Mouse (Mus musculus) telencephalon, adult 2 months (tissue): ENCODE measurements around the gene B230307C23Rik.
"Not testable (repeated sequence)": the region's sequence is repeated elsewhere in the genome, so short reads cannot be mapped to it uniquely, and the experiment has no call there.

Source experiments
- DNase-seq: peaks from one replicate; pipeline ENCODE4 v3.0.0-alpha.2; 2011; ENCODE audit warnings: low read depth, low spot score

Gene B230307C23Rik

DNA sequence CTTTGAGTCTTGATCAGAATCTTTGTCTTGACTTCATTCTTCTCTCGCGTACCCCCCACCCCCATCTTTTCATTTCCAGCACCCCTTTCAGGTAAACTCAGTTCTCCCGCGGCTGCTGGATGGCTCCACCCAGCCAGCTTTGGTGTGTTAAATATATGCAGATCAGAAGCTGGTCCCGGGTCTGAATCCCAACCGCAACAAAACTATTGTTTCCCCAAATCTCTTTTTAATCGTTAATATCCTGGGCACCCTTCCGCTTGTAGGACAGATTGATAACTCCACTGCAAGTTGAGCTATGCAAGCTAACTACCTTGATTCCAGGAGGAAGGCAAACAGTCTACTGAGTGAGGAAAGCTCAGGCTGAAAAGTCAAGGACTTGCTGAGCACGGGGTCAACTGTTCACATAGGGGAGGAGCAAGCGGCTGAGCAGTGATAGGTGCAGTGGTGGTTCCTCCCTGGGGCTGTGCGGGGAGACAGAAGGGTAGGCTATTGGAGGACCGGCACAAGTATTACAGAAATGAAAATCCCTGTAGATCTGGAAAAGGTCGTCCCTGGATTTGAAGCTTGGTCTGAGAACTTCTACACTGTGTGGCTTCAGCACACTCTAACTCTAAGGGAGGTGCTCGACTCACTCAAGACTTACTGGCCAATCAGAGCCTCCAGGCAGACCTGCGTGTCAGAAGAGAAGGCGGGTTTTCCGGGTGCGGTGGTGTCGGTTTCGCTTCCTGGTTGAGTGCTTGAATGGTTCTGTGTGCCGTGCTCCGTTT is at the start of gene B230307C23Rik:
B230307C23Rik (plus strand) TSS at position 700 of the 767 bp plus-strand sequence.
- DNase-seq, result peak; percentile 90

- DNase-seq, result no peak
Observed at GRCm38 (mm10) chr16:97948836-97949235, 48.3 kb upstream of the B230307C23Rik start.

- DNase-seq, result no peak
Observed at GRCm38 (mm10) chr16:97950061-97950460, 47.1 kb upstream of the B230307C23Rik start.

- no peak for DNase-seq
Observed at GRCm38 (mm10) chr16:97952371-97952770, 44.7 kb upstream of the B230307C23Rik start.

DNA sequence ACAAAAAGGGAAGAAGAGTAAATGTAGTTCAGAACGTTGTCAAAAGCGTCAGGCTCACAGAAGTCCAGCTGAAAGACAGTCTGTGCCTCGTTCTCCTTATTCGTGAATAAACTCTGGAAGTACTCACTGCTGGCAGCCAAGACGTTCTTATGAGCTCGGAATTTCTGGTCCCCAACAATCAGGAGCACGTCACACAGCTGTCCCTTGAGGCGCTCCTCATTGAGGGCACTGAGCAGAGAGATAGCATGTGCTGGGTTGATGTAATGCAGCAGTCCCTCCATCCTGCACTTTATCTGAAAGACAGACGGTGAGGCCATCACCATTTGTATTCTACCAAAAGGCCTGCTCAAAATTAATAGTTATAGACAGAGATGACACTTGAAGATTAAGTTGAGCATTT is 44.3 kb upstream of the B230307C23Rik start:
- no peak for DNase-seq

DNA sequence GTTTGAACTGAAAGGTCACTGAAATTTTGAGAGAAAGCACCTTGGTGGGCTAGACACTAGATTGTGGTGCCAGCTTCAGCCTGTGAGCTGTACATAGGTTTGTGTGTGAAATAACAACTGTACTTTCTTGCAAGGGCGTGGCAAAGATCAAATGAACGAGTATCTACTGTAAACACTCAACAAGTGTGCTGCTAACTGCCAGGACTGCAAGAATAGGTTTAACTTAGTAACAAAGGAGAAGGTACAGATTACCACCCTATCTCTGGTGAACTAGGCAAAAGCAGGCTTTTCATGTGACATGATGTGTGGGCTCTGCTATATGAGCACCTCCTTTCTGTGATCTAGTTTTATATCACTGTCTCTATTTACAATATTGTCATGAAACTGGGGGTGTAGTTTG is 43.8 kb upstream of the B230307C23Rik start:
- no peak for DNase-seq

DNA sequence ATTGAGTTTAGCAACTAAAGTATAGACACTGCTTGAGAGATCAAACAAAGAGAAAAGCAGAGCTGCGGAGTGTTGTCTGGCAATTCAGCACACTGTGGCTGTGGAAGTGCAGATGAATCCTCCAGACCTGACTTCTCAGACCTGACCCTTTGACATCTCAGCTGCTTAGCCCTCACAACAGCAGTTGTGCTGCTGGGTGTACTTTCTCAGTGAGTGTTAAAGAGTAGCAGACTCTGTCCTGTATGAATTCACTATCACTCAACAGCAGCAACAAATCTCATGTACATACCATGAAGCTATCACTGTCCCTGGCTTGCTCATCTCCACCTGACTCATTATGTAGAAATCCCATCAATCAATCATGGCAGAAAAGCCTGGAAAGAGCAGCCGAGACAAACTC is 41.1 kb upstream of the B230307C23Rik start:
- no peak for DNase-seq

DNA sequence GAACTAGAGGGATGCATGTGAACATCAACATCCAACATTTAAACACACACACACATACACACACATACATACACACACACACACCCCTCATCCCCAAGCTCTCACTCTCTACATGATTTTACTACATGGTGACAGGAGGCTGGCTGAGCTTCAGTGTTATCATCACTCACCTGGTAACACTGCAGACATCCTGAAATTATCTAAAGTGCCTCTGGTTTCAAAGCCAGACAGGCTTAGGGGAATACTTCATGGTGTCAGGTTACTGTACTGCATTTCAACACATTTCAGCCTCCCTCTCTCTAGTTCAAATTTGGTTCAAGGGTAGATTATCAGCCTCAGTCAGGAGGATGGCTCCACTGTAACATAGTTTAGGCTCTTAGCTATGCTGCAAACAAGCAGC is 39.5 kb upstream of the B230307C23Rik start:
- no peak for DNase-seq

DNA sequence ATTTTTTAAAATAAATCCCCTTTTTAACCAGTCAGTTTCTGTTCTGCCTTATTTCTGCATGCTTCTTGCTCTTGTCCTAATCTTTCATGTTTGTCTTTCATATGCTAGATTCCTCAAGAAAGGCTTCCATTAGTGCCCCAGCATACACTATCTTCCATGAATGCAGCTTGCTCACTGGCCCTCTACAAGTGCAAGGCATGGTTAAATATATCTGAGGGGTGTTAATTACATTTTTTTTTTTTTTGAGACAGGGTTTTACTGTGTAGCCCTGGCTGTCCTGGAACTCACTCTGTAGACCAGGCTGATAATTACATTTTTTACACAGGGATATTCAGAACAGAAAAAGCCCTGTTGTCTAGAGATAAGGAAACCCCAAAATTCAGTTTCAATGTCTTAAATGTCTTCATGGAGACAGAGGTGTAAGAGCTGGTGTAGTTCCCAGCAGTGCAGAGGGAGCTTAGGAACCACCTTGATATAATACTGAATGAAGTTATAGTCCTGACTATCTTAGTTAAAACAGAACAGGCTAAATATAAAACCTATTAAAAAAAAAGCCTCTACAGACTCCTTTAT is 38.6 kb upstream of the B230307C23Rik start:
- no peak for DNase-seq

GRCm38 (mm10) chr16:97960348-97960747 is 36.8 kb upstream of the B230307C23Rik start:
- DNase-seq, result no peak

DNA sequence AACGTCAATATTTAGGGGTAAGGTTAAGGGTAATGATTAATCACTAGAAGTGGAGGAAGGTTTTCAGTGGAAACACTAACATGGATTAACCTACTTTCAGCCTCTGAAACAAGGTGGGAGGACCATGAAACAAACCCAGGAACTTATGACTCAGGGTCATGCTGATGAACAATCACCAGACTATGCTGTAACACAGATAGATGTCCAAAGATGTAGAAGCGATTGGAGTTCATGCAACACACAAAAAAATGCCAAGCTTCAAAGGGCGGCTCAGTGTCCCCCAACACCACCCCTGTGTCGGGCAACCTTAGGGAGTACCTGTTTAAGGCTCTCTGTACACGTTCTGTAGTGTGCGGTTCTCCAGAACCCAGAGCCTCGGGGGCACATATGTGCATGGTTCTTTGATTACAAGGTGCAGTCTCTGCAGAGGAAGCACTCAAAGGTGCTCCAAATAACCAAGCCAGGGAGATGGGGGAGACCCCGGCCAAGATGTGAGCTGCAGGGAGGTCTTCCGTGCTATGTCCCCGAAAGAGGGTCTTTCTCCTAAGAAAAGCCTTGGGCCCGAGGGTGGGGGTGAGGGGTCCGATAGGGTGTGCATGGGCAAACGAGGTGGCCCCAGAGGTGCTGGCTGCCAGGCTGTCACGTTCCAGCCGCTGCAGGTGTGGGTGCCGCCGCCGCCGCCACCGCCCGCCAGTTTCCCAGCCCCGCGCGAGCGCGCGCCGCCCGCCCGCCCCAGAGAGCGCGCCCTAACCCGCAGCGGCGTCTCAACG is 35.5 kb upstream of the B230307C23Rik start:
- no peak for DNase-seq

- peak; percentile 93 for DNase-seq
Observed at GRCm38 (mm10) chr16:97962151-97962948, 34.8 kb upstream of the B230307C23Rik start, which contains the start of the genes C2cd2 and Zbtb21. C2cd2 (minus strand) TSS chr16:97962598. Zbtb21 (minus strand) TSS chr16:97962622.

GRCm38 (mm10) chr16:97963956-97964540 is 33.1 kb upstream of the B230307C23Rik start:
- no peak for DNase-seq

DNA sequence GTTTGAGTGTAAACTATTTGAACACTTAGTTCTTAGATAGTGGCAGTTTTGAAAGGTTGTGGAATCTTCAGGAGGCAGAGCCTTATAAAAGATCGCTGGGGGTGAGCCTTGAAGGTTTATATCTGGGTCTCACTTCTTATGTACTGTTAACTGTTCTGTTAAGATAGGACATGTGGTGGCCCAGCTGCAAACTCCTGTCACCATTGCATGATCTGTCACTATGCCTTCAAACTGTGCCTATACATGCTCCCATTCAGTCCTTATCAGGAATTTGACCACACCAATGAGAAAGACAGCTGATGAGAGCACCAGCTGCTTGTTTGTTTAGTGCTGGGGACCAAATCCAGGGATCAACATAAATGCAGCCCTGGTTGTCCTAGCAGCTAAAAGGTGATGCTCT is 19.8 kb upstream of the B230307C23Rik start:
- DNase-seq, result no peak

- DNase-seq, result no peak
Observed at GRCm38 (mm10) chr16:97977722-97978121, 19.4 kb upstream of the B230307C23Rik start.

DNA sequence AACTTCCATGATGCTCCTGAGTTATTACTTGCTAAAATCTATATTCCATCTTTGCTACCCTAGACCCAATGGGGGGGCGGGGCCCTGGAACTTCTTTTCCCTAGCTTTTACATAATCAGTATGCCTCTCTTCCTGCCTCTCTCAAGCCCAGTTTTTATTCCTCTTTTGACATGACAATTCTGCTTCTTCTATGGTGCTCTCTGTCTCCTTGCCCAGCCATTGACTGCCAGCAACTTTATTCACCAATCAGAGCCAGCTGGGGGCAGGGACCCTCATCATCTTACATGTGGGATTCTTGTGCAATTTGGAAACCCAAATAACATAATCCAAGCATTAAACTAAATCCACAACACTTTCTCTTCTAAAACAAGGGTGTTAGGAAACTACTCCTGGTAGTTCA is 15.8 kb upstream of the B230307C23Rik start:
- DNase-seq, result no peak

DNA sequence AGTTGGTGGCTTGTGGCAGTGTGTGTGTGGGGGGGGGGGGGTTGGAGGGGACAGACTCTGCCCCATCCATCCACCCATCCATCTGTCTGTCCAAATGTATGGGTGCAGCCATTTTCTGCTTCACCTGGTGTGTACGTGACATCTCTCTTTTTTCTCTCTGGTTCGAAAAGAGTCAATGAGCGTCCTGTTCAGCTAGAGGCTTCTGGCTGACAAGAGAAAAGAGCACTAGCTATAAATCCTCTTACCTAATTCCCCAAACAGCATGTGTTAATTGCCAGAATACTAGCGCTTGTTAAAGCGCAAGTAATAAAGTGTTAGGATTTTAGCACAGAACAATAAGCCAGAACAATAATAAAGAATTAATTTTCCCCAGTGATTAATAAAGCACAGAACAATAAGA is 12.5 kb upstream of the B230307C23Rik start:
- no peak for DNase-seq

DNA sequence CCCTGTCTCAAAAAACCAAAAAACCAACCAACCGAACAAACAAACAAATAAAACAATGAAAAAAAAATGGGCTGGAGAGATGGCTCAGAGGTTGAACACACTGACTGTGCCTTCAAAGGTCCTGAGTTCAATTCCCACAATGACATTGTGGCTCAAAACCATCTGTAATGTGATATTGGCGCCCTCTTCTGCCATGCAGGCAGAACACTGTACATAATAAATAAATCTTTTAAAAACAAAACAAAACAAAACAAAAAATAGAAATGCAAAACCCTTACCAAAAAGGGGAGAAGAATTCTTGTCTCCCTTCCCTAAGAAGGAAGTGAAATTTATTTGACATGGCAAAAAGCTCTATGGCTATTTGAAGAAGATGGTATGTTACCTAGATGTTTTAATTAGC is 5.6 kb upstream of the B230307C23Rik start:
- no peak for DNase-seq

DNA sequence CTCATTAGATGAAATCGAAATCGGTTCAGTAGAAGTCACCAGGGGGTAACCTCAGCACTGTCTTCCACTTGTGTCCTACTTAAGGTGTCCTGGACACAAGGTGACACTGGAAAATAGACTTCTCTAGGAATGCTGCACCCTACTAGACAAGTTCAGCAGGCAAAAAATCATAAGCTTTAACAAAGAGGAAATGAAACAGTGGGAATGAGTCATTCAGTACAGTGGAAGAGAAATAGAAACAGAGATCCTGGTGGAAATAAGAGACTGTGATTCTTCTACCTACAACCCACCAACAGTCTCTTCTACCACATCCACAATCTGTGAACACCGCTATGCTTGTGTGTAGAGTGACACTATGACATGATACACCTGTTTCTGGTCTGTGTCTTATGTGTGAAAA is 4.6 kb upstream of the B230307C23Rik start:
- not testable (repeated sequence) for DNase-seq

- no peak for DNase-seq
Observed at GRCm38 (mm10) chr16:97995849-97996615, 1.1 kb upstream of the B230307C23Rik start.

- not testable (repeated sequence) for DNase-seq
Observed at GRCm38 (mm10) chr16:97997383-97997731, 242 bp downstream of the B230307C23Rik start.
